Mouse (Mus musculus) heart, postnatal 4 days (tissue): ENCODE results near the gene Stx19. TPM values are rescaled to one million over a fixed set of nuclear protein-coding genes. Genes with fewer than 3 reads are reported as not detected.
A peak's percentile ranks its signal among the peaks of the same experiment; 100 is the strongest.

ENCODE experiments used
- DNase-seq: peaks from one replicate; pipeline ENCODE4 v3.0.0; 2021
- microRNA-seq, 2 experiments: library from miRNA; unstranded; fragments of <30 nt; microRNA quantifications; one replicate each; pipeline ENCODE4 v1.2.0; 2021 to 2022
- total RNA-seq, 2 experiments: library from RNA; stranded (reverse); gene quantifications; 2 replicates each; pipeline ENCODE4 v1.2.3; 2021

The Stx19 gene
- total RNA-seq, 2 experiments from 2014 or later = not detected

DNA sequence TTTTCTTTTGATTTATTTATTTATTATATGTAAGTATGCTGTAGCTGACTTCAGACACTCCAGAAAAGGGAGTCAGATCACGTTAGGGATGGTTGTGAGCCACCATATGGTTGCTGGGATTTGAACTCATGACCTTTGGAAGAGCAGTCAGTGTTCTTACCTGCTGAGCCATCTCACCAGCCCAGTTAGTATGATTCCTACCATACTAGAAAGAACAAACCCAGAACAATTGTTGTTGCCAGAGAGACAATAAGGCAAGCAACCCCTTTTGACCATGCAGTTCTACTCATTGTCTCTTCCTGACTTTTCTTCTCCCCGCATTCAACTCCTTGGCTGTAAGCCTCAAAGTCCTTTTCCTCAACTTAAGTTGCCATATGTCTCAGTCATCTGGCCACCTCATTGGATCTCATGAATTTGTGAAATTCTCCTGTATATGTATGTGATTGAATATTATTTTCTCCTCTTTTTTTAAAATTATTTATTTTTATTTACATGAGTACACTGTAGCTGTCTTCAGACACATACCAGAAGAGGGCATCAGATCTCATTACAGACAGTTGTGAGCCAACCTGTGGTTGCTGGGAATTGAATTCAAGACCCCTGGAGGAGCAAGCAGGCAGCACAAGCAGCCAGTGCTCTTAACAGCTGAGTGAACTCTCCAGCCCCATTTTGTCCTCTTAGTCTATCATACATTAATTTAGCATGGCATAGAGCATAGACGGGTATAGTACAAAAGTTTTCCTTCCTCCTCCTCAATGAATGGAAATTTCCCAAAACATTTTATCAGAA, 38.2 kb downstream of the Stx19 start:
- no peak for DNase-seq

- DNase-seq = no peak
These were observed 39.2 kb downstream of the Stx19 start for GRCm38 (mm10) chr16:62853611-62854126.

DNA sequence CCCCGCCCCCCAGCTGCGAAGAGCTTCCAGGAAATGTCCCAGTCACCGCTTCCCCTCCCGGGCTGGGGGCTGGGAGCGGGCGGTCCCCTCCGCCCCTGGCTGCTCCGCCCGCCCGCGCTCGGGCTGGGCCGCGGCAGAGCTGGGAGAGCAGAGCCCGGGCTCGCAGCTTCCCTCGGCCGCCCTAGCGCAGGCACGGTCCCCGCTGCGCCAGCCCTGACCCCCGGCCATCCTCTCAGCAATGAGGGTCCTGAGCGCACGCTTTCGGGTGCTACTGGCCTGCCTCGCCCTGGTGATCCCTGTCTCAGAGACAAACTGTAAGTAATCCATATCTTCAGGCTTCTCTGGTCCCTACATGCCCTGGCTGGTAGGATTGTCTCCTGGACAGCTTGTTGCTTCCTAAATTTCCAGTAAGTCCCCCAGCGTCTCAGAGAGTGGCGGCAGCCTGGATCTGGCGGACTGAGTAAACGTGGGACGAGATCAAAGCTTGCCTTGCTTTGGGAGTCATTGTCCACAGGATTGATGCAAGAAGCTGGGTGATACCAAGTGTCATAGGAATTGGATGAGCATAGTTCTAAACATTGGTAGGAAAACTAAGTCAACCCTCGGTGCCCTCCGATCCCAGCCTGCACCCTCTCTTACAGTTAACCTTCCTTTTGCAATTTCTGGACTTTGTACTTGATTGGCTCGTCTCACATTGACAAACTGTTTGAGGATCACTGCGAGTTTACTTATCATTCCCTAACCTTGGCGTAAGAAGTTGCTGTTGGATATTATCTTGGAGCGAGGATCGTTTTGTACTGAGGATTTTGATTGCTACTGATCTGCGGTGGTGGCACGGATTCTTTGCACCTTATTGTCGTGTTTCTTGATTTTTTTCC, 40.0 kb downstream of the Stx19 start, which contains the start of gene Pros1:
TSS of gene Pros1 (plus strand) at position 117 of the 878 bp plus-strand sequence.
- DNase-seq = peak; percentile 76

DNA sequence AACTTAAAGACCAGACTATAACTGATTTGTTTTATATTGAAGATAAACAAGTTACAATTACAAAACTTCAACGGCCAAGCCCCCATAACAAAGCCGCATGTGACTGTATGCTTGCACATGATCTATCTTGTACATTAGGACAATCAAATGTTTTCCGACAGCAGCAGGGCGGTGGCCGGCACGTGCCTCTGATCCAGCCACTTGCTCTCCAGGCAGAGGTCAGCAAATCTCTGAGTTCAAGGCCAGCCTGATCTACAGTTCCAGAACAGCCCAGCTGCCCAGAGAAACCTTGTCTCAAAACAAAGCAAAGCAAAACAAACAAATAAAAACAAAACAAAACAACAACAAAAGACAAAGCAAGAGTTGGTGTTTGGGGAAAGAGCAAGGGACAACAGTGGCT, 40.9 kb downstream of the Stx19 start:
- no peak for DNase-seq

GRCm38 (mm10) chr16:62856273-62856672, 41.8 kb downstream of the Stx19 start:
- no peak for DNase-seq

DNA sequence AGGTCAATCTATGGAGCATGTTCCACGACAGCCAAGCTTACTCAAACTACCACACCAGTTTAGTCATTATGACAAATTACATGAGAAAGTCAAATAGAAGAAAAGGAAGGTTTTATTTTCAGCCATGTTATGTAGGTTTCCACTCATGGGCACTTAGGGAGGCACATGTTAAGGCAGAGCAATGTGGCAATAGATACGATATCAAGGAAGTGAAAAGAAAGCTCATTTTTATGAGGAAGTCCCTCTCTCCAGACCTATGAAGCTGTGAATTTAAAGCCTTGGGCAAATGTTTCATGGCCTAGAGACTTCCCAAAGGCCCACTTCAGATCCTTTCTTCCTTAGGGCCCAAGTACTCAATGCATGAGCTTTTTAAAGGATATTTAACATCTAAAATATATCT, 43.0 kb downstream of the Stx19 start:
- DNase-seq = no peak

GRCm38 (mm10) chr16:62858018-62858417, 43.5 kb downstream of the Stx19 start:
- peak; percentile 8 for DNase-seq

DNA sequence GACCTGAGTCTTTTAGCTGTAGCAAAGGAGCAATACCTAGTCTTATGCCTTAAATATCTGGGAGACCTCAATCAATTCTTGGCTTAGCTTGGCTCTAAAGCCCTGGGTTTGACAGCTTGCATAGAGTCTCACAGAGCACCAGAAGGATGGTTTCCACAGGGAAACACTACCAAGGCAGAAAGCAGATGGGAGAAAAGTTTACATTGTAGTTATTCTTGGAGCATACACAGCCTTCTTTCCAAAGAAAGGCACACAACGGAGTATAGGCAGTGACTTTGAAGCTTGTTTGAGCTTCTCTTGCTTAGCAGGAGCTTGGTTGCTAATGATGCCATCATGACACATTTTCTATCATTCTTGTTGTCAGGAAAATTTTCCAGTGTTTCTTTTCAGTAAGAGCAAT, 45.7 kb downstream of the Stx19 start:
- DNase-seq = no peak

GRCm38 (mm10) chr16:62861455-62861854, 47.0 kb downstream of the Stx19 start:
- DNase-seq = no peak

- no peak for DNase-seq
These were observed 58.2 kb downstream of the Stx19 start for GRCm38 (mm10) chr16:62872688-62873117.

- no peak for DNase-seq
These were observed 58.7 kb downstream of the Stx19 start for GRCm38 (mm10) chr16:62873180-62873579.

Small RNAs within 50 kb of the gene (microRNA-seq; reads per million reads assigned to microRNA genes)
- 0 reads per million in 2 experiments for gene Gm25986

Other genes with a start within 250 kb of the Stx19 start
- 10 to 100 TPM in 1 of 2 experiments, 1 to 10 TPM in 1; 9.2 to 10.3 TPM for gene Nsun3, start 27.9 kb upstream of the Stx19 start, total RNA-seq
- gene Arl13b, start 32.4 kb downstream of the Stx19 start, total RNA-seq = 10 to 100 TPM in 1 of 2 experiments, 1 to 10 TPM in 1; 9.6 to 14.0 TPM
- 10 to 100 TPM; 18.3 to 21.0 TPM for gene Pros1, start 39.6 kb downstream of the Stx19 start, total RNA-seq